Mouse (Mus musculus) c-Kit-positive CD71-negative TER-119-negative erythroid progenitor cells, embryonic 14.5 days (primary cell): ENCODE data around the gene Nptx1.

ENCODE experiments used
- DNase-seq: peaks from one replicate; pipeline ENCODE4 v3.0.0-alpha.2; 2013; ENCODE audit warnings: low read depth

The Nptx1 gene

GRCm38 (mm10) chr11:119550546-119551335 lies 3.2 kb upstream of the Nptx1 start:
- no peak for DNase-seq

- DNase-seq = no peak
These were observed 1.8 kb upstream of the Nptx1 start for GRCm38 (mm10) chr11:119549371-119549811.

GRCm38 (mm10) chr11:119548741-119549370 lies 1.3 kb upstream of the Nptx1 start:
- no peak for DNase-seq

- DNase-seq = no peak
These were observed 518 bp upstream of the Nptx1 start for GRCm38 (mm10) chr11:119547951-119548591.

- no peak for DNase-seq
These were observed 914 bp downstream of the Nptx1 start for GRCm38 (mm10) chr11:119546496-119547182.

GRCm38 (mm10) chr11:119545741-119546495 lies 1.6 kb downstream of the Nptx1 start:
- DNase-seq = no peak

- DNase-seq = no peak
These were observed 2.3 kb downstream of the Nptx1 start for GRCm38 (mm10) chr11:119545281-119545680.

- no peak for DNase-seq
These were observed 2.9 kb downstream of the Nptx1 start for GRCm38 (mm10) chr11:119544518-119545105.

- DNase-seq = no peak
These were observed 3.6 kb downstream of the Nptx1 start for GRCm38 (mm10) chr11:119543816-119544517.

- DNase-seq = no peak
These were observed 4.7 kb downstream of the Nptx1 start for GRCm38 (mm10) chr11:119542886-119543285.

GRCm38 (mm10) chr11:119542371-119542770 lies 5.2 kb downstream of the Nptx1 start:
- no peak for DNase-seq

GRCm38 (mm10) chr11:119541082-119541481 lies 6.5 kb downstream of the Nptx1 start:
- no peak for DNase-seq

GRCm38 (mm10) chr11:119540560-119540959 lies 7.0 kb downstream of the Nptx1 start:
- no peak for DNase-seq

GRCm38 (mm10) chr11:119539944-119540343 lies 7.6 kb downstream of the Nptx1 start:
- no peak for DNase-seq

GRCm38 (mm10) chr11:119533745-119534144 lies 13.8 kb downstream of the Nptx1 start:
- DNase-seq = no peak

- DNase-seq = no peak
These were observed 15.1 kb downstream of the Nptx1 start for GRCm38 (mm10) chr11:119532460-119532859.

GRCm38 (mm10) chr11:119528930-119529329 lies 18.6 kb downstream of the Nptx1 start:
- no peak for DNase-seq

GRCm38 (mm10) chr11:119526068-119526966 lies 21.2 kb downstream of the Nptx1 start:
- DNase-seq = no peak

GRCm38 (mm10) chr11:119524545-119524949 lies 23.0 kb downstream of the Nptx1 start:
- DNase-seq = peak; percentile 59

GRCm38 (mm10) chr11:119523392-119523791 lies 24.2 kb downstream of the Nptx1 start:
- DNase-seq = no peak
